Mouse (Mus musculus) left cerebral cortex, postnatal 36 days (tissue): Measurements from ENCODE around the gene Phkg2. TPM values are rescaled to one million over a fixed set of nuclear protein-coding genes. Genes with fewer than 3 reads are reported as not detected.
"Not testable (repeated sequence)": the region's sequence is repeated elsewhere in the genome, so short reads cannot be mapped to it uniquely, and the experiment has no call there.

ENCODE experiments used
- DNase-seq, 2 experiments: peaks; one replicate each; pipeline ENCODE4 v3.0.0; 2021 to 2022; ENCODE audit warnings: low spot score in 2 of 2, mixed read lengths in 1 of 2
- intact Hi-C: fragments of 180-260 bp; cut with DNase I; formaldehyde crosslinking; loops from one replicate; pipeline ENCODE4 v1.15.1; 2025
- total RNA-seq, 2 experiments: library from RNA; stranded (reverse); gene quantifications; 2 replicates each; pipeline ENCODE4 v1.2.3; 2021

The Phkg2 gene
- total RNA-seq, 2 experiments from 2014 or later: 69.2 to 81.4 TPM

GRCm38 (mm10) chr7:127600612-127601011 lies 27.5 kb downstream of the Phkg2 start:
- intact Hi-C loops: no loop called here
- no peak for DNase-seq

GRCm38 (mm10) chr7:127601735-127602134 lies 28.6 kb downstream of the Phkg2 start:
- no peak for DNase-seq
- intact Hi-C loops: no loop called here

- no peak for DNase-seq
- intact Hi-C loops: no loop called here
Measured at GRCm38 (mm10) chr7:127602903-127603302, 29.8 kb downstream of the Phkg2 start.

GRCm38 (mm10) chr7:127604256-127604655 lies 31.1 kb downstream of the Phkg2 start:
- no peak for DNase-seq
- intact Hi-C loops: no loop called here

- no peak for DNase-seq
- intact Hi-C loops: no loop called here
Measured at GRCm38 (mm10) chr7:127607150-127607549, 34.0 kb downstream of the Phkg2 start.

GRCm38 (mm10) chr7:127611011-127611410 lies 37.9 kb downstream of the Phkg2 start:
- no peak for DNase-seq

GRCm38 (mm10) chr7:127611561-127611960 lies 38.4 kb downstream of the Phkg2 start:
- DNase-seq: no peak
- intact Hi-C loops: no loop called here

More at GRCm38 (mm10) chr7:127611011-127611410, 37.9 kb downstream of the Phkg2 start:
- intact Hi-C loops: no loop called here

- intact Hi-C loops: no loop called here
Measured at GRCm38 (mm10) chr7:127613501-127613900, 40.4 kb downstream of the Phkg2 start.

GRCm38 (mm10) chr7:127614091-127614490 lies 41.0 kb downstream of the Phkg2 start:
- DNase-seq: no peak
- intact Hi-C loops: loop anchor here (1.0 kb wide), 1 partner anchor 23 kb away; no protein-coding TSS in a partner anchor

More at GRCm38 (mm10) chr7:127613501-127613900, 40.4 kb downstream of the Phkg2 start:
- DNase-seq: no peak

- intact Hi-C loops: loop anchor here (1.0 kb wide), 1 partner anchor 23 kb away; no protein-coding TSS in a partner anchor
- DNase-seq: peak in 1 of 2 experiments; percentile 35
Measured at GRCm38 (mm10) chr7:127614511-127614890, 41.4 kb downstream of the Phkg2 start.

- peak; percentile 76 to 79 for DNase-seq
- intact Hi-C loops: loop anchor here (1.0 kb wide), 1 partner anchor 22 kb away; no protein-coding TSS in a partner anchor
Measured at GRCm38 (mm10) chr7:127614891-127615843, 42.0 kb downstream of the Phkg2 start, which contains the start of gene Zfp629. Zfp629 (minus strand) TSS chr7:127615797.

- intact Hi-C loops: no loop called here
Measured at GRCm38 (mm10) chr7:127616336-127616735, 43.2 kb downstream of the Phkg2 start.

GRCm38 (mm10) chr7:127616881-127617280 lies 43.7 kb downstream of the Phkg2 start:
- DNase-seq: no peak
- intact Hi-C loops: no loop called here

More at GRCm38 (mm10) chr7:127616336-127616735, 43.2 kb downstream of the Phkg2 start:
- DNase-seq: no peak

GRCm38 (mm10) chr7:127617962-127618361 lies 44.8 kb downstream of the Phkg2 start:
- intact Hi-C loops: no loop called here
- no peak for DNase-seq

- intact Hi-C loops, DNase-seq: not testable (repeated sequence)
Measured at GRCm38 (mm10) chr7:127618402-127618801, 45.3 kb downstream of the Phkg2 start.

- intact Hi-C loops: no loop called here
- DNase-seq: no peak
Measured at GRCm38 (mm10) chr7:127626039-127626438, 52.9 kb downstream of the Phkg2 start.

- intact Hi-C loops: no loop called here
- DNase-seq: no peak
Measured at GRCm38 (mm10) chr7:127626471-127626870, 53.3 kb downstream of the Phkg2 start.

GRCm38 (mm10) chr7:127628646-127629045 lies 55.5 kb downstream of the Phkg2 start:
- intact Hi-C loops: no loop called here
- no peak for DNase-seq

- intact Hi-C loops: no loop called here
- DNase-seq: no peak
Measured at GRCm38 (mm10) chr7:127631416-127631815, 58.3 kb downstream of the Phkg2 start.
